Mouse (Mus musculus): ENCODE data around the gene Tax1bp1. TPM values are rescaled to one million over a fixed set of nuclear protein-coding genes. Genes with fewer than 3 reads are reported as not detected.

Tax1bp1 gene
- polyA plus RNA-seq, 1 experiment from 2014 or later, result 191 TPM

DNA sequence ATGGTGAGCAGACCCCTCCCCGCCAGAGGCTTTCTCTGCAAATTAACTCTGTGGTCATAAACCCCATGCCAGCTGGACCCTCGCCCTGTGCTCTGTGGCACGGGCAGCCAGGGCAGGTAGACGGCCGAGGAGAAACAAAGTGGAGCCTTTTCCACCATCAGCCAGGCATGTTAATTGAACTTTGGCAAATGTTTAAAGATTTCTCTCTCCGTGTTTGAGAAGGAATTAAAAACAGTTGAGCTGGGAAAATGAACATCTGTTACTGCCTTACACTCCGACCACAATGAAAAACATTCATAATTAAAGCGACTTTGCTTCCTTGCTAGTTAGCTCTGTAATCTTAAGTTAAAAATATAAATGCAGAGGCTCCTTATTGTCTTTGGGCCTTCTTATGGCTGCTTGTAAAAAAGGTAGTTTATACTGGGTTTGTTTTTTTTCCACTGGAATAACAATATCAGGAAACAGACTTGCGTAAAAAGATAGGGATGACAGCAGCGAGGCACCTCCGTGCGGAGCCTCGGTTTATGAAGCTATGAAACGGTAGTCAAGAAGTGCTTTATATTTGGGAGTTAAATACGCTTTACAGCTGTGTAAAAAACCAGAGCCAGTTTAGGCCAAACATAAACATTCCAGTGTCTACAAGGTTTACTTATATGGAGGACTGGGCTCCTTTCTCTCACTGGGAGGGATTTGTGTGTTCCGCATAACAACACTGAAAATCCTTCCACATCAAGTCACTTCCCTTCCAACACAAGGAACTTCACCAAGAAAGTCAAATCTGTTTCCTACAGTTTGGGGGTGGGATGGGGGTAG lies 81.7 kb downstream of the Tax1bp1 start:
- no peak for DNase-seq (ENCODE audit: low read depth, low spot score)

DNA sequence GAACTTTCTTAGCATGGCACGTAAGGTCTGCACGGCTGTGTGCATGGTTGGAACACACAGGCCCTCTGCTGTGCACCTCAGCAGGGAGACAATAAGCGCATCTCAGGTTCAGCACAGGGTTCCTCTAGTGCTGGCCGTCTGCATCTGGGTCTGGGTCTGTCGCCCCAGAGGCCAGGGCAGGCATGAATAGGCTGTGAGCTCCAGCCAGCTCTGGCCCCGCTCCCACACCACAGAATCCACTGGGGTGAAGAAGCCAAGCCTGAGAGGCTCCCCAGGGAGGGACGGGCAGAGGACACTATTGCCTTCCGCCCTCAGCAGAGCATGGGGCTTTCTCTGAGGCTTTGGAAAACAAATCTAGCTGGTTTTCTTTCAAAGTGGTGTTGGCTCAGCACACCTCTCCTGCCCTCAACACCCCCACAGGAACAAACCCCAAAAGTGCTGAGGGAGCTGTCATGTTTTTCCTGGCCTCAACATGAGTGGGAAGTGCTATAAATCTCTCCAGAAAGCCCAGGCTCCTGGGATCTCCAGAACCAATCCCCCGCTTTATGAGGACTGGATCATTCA lies 82.6 kb downstream of the Tax1bp1 start:
- H3K27me3 ChIP-seq, result no peaks in the 10 kb centered on the region
- DNase-seq (ENCODE audit: low read depth, low spot score) (peak; percentile 59), ATAC-seq (peak; percentile 58)
- TF ChIP-seq CTCF (IDR thresholded peaks at IDR 0.05), result no peak
- CTCF ChIA-PET, result interaction anchor here (1.1 to 1.9 kb wide), 2 partner anchors 13 to 42 kb away, joined by 4 to 5 read pairs; no protein-coding TSS in a partner anchor
- in situ Hi-C loops (cut with MboI; ENCODE audit: low pct_unique_long_range_greater_than_20kb), result no loop called here
- POLR2A ChIA-PET, result no interaction called here

More for the DNA sequence above, 81.7 kb downstream of the Tax1bp1 start:
- in situ Hi-C loops (cut with MboI; ENCODE audit: low pct_unique_long_range_greater_than_20kb), result no loop called here
- no peak for ATAC-seq
- ChIA-PET POLR2A (no interaction called here), CTCF (interaction anchor here (1.9 to 2.0 kb wide), 2 partner anchors 18 to 43 kb away, joined by 4 to 5 read pairs; no protein-coding TSS in a partner anchor)
- no peaks in the 10 kb centered on the region for H3K27me3 ChIP-seq
- TF ChIP-seq CTCF (IDR thresholded peaks at IDR 0.05), result no peak

DNA sequence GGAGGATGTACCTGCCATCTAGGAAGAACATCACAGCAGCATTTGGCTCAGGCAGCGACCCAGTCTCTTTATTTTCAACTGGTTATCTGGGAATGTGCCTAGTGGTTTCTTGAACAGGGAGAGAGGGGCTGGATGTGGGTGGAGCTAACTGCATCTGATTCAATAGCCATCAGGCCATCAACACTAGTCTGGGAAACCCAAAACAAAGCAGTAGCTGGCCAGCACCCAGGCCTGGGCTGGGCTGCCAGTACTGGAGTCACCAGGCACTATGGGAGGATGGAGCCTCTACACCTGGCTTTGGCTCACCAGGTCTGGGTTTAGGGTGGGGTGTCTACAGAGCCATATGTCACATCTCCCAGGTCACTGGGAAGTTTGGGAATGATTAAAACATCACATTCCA lies 83.2 kb downstream of the Tax1bp1 start:
- no peaks in the 10 kb centered on the region for H3K27me3 ChIP-seq
- no peak for TF ChIP-seq CTCF (IDR thresholded peaks at IDR 0.05)
- in situ Hi-C loops (cut with MboI; ENCODE audit: low pct_unique_long_range_greater_than_20kb), result no loop called here
- ChIA-PET CTCF (interaction anchor here (1.1 to 1.9 kb wide), 2 partner anchors 14 to 42 kb away, joined by 4 to 5 read pairs; no protein-coding TSS in a partner anchor), POLR2A (no interaction called here)
- peak; percentile 32 for ATAC-seq
- peak; percentile 24 for DNase-seq (ENCODE audit: low read depth, low spot score)

DNA sequence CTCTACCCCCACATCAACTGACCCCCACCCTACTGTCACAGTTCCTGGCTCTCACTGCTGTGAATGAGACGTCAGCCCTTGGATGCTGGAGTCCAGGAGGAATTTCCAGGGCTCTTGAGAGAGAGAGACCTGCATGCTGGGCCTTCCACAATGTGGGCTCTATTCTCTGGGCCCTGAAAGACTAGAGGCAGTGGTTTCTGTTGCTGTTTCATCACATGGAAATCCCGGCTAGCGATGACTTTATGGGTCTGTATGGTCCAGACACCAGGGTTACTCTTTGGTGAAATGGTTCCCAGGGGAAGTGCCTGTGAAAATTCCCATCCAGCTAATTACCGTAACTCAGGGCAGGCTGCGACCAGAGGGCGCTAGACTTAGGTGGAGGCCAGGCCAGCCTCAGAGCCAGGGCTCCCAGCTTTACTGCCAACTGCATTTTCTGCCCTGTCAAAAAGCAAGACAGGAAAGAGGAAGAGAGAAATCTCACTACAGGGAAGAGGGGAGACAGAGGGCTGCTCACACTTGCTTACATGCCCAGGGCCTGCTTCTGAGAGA lies 83.8 kb downstream of the Tax1bp1 start:
- CTCF ChIA-PET, result interaction anchor here (1.1 kb wide), 1 partner anchor 14 kb away, joined by 4 read pairs; no protein-coding TSS in a partner anchor
- in situ Hi-C loops (cut with MboI; ENCODE audit: low pct_unique_long_range_greater_than_20kb), result no loop called here
- POLR2A ChIA-PET, result interaction anchor here (1.0 kb wide), 1 partner anchor 9 kb away, joined by 3 read pairs; no protein-coding TSS in a partner anchor
- peak; percentile 30 for DNase-seq (ENCODE audit: low read depth, low spot score)
- ATAC-seq, result no peak
- no peaks in the 10 kb centered on the region for H3K27me3 ChIP-seq
- no peak for TF ChIP-seq CTCF (IDR thresholded peaks at IDR 0.05)

DNA sequence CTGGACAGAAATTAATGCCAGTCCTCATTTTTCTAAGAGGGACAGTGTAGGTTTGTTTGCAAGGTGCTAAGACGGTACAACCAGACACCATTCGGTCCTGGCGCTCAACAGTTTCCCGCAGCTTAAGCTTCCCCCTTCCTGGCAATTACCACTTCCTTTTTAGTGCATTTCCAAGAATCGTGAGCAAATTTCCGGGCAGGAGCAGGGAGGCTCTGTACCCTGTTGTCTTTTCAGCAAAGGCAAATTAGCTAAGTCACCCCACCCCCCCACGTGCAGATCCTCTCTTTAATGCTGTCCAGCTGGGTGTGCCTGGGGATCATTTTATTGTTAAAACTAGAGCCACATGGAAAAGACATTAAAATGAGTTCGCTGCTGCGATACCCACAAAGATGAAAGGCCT lies 88.7 kb downstream of the Tax1bp1 start:
- ChIA-PET POLR2A (no interaction called here), CTCF (interaction anchor here (1.2 kb wide), 1 partner anchor 11 kb away, joined by 3 read pairs; no protein-coding TSS in a partner anchor)
- ATAC-seq (no peak), DNase-seq (ENCODE audit: low read depth, low spot score) (no peak)
- no peak for TF ChIP-seq CTCF (IDR thresholded peaks at IDR 0.05)
- in situ Hi-C loops (cut with MboI; ENCODE audit: low pct_unique_long_range_greater_than_20kb), result no loop called here
- no peaks in the 10 kb centered on the region for H3K27me3 ChIP-seq

DNA sequence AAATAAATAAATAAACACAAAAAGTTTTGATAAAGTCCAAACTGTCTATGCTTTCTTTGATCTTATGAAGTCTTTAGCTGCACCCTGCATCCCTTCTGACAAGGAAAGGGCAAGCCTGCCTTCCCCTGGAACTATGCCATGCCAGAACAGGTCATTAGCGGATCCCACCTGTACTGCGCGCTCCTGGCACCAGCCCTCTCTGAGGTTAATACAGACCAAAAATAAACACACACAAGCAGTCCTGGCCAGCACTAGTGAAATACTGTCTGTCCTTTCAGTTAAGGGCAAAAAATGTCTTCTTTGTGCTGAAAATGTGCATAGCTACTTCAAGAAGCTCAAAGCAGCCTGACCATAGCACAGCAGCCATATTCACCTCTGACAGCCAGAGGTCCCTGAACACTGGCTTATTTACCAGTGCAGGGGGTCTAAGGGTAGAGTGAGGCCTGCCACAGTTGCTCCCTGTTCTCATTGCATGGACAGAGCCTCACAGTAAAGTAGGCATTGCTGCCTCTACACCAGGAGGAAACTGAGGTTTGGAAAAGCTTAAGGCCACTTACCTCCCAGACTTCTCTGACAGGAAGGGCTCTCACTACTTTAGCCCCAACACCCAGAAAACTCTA lies 91.8 kb downstream of the Tax1bp1 start:
- CTCF ChIA-PET, result interaction anchor here (1.4 kb wide), 1 partner anchor 17 kb away, joined by 4 read pairs; no protein-coding TSS in a partner anchor
- no peak for DNase-seq (ENCODE audit: low read depth, low spot score)
- in situ Hi-C loops (cut with MboI; ENCODE audit: low pct_unique_long_range_greater_than_20kb), result no loop called here
- POLR2A ChIA-PET, result interaction anchor here (1.0 kb wide), 2 partner anchors 8 to 50 kb away, joined by 3 read pairs; no protein-coding TSS in a partner anchor
- no peak for TF ChIP-seq CTCF (IDR thresholded peaks at IDR 0.05)
- H3K27me3 ChIP-seq, result no peaks in the 10 kb centered on the region
- ATAC-seq, result no peak

Other genes with a start within 250 kb of the Tax1bp1 start
- 136 TPM for gene Hibadh, start 73.3 kb upstream of the Tax1bp1 start, polyA plus RNA-seq (2021)

All from Patski (cell line).